Mouse (Mus musculus): ENCODE measurements around the gene Mrps5. TPM values are rescaled to one million over a fixed set of nuclear protein-coding genes. Genes with fewer than 3 reads are reported as not detected.
A peak's percentile ranks its signal among the peaks of the same experiment; 100 is the strongest.

Mrps5 gene
- polyA plus RNA-seq (2015; fragmentation: Nextera tagmentation; extraction: Ambion mirVana): 130 and 142 TPM in 2 replicates

DNA sequence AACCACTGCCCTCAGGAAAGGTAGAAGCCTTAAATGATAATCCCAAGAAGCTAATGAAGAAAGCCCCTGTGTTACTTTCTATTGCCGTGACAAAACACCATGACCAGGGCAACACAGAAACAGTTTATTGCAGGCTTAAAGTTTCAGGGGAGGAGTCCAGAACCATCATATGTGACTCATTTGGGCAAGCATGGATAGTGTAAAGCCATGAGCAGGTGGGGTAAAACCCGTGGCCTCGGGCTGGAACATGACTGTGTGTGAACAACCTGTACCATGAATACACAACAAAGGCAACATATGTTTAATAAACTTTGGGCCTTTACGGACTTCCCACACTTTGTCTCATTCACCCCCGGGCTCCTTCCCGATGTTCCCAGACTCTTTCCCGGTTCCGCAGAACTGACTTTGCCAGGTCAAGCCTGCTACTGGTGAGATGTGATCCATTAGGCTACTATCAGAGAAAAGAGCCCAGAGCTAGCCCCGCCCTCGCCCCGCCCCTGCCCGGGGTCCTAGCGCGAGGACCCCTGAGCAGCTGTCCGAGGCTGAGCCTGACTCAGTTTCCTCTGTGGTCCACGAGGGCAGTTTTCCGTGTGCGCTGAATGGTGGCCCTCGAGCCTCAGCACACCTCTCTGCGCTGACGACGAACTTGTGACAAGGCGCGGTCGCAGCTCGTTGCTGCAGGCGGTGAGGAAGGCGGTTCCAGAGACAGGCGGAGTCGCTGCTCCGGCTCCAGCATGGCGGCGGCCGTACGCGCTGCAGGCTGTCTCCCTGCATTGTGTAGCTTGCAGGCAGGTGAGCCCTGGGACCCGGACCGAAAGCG is at the start of gene Mrps5, which contains the start of gene Zfp661:
Mrps5 (plus strand) TSS at position 529 of the 820 bp plus-strand sequence.
Zfp661 (minus strand) TSS at position 401 of the 820 bp plus-strand sequence.
- Histone ChIP-seq H3K36me3 (no peaks in the 10 kb centered on the region), H3K9ac (peak within 1 kb of the TSS; percentile 81), H3K4me2 (peak within 1 kb of the TSS; percentile 80), H3K4me1 (replicated peaks) (peaks cover 34% of the 10 kb centered on the region), H3K27ac (replicated peaks) (peak within 1 kb of the TSS; percentile 95), H3K9me3 (no peaks in the 10 kb centered on the region), H3K4me3 (peak within 1 kb of the TSS; percentile 91), H3K27me3 (no peaks in the 10 kb centered on the region; the same call in 1 of the 2 replicates)
- WGBS: 4% methylated on average over 39 of the region's 39 CpGs
- peak; percentile 83 for ATAC-seq (ENCODE audit: low FRiP score, low read depth)

GRCm38 (mm10) chr2:127537548-127537947 is 49.5 kb upstream of the Mrps5 start:
- no peak overlapping the region for H3K4me2 ChIP-seq
- H3K27ac ChIP-seq (replicated peaks): no peak overlapping the region
- no peak overlapping the region for H3K9ac ChIP-seq
- peaks cover 39% of the 10 kb centered on the region for H3K27me3 ChIP-seq
- H3K36me3 ChIP-seq: no peaks in the 10 kb centered on the region
- H3K4me1 ChIP-seq (replicated peaks): peaks cover 6% of the 10 kb centered on the region
- 71% methylated on average over 3 of the region's 3 CpGs for WGBS
- no peaks in the 10 kb centered on the region for H3K9me3 ChIP-seq
- no peak for ATAC-seq (ENCODE audit: low FRiP score, low read depth)
- H3K4me3 ChIP-seq: no peak overlapping the region

- no peaks in the 10 kb centered on the region for H3K9me3 ChIP-seq
- H3K9ac ChIP-seq: no peak overlapping the region
- peaks cover 52% of the 10 kb centered on the region for H3K27me3 ChIP-seq
- peaks cover 6% of the 10 kb centered on the region for H3K4me1 ChIP-seq (replicated peaks)
- WGBS: 31% methylated on average over 4 of the region's 4 CpGs
- no peak for ATAC-seq (ENCODE audit: low FRiP score, low read depth)
- no peaks in the 10 kb centered on the region for H3K36me3 ChIP-seq
- no peak overlapping the region for H3K4me3 ChIP-seq
- no peak overlapping the region for H3K4me2 ChIP-seq
- H3K27ac ChIP-seq (replicated peaks): no peak overlapping the region
Measured at GRCm38 (mm10) chr2:127539494-127539893, 47.5 kb upstream of the Mrps5 start.

- Histone ChIP-seq H3K4me1 (replicated peaks) (peaks cover 6% of the 10 kb centered on the region), H3K27me3 (peaks cover 54% of the 10 kb centered on the region), H3K4me3 (peak within 1 kb of the TSS; percentile 8; the same call in 1 of the 2 replicates), H3K9ac (no peak within 1 kb of the TSS), H3K4me2 (peak within 1 kb of the TSS; percentile 38), H3K9me3 (no peaks in the 10 kb centered on the region), H3K36me3 (no peaks in the 10 kb centered on the region), H3K27ac (replicated peaks) (no peak within 1 kb of the TSS)
- no peak for ATAC-seq (ENCODE audit: low FRiP score, low read depth)
- 3% methylated on average over 29 of the region's 29 CpGs for WGBS
Measured at GRCm38 (mm10) chr2:127541185-127541584, 45.8 kb upstream of the Mrps5 start, which contains the start of gene Prom2. Prom2 (minus strand) TSS chr2:127541467.

DNA sequence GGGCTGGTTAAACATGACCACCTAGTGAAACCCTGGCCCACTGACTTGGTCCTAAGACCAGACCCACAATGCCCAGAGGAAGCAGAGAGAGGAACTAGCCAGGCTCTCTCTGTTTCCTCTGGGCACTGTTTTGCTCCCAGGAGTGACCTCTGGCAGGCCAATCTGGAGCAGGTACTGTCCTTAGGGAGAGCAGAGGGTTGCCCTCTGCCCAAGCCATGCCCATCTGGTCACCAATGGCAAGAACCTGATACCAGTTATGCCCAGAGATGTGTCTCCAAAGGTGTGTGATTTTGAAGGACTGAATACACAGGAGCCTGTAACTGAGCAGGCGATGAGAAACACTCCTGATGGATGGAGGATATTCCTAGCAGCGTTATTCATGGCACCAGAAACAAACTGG is 45.3 kb upstream of the Mrps5 start:
- Histone ChIP-seq H3K27me3 (peaks cover 54% of the 10 kb centered on the region), H3K4me3 (no peak overlapping the region), H3K9me3 (no peaks in the 10 kb centered on the region), H3K27ac (replicated peaks) (no peak overlapping the region), H3K36me3 (no peaks in the 10 kb centered on the region), H3K9ac (no peak overlapping the region), H3K4me2 (no peak overlapping the region), H3K4me1 (replicated peaks) (peaks cover 6% of the 10 kb centered on the region)
- WGBS: 80% methylated on average over 2 of the region's 2 CpGs
- no peak for ATAC-seq (ENCODE audit: low FRiP score, low read depth)

DNA sequence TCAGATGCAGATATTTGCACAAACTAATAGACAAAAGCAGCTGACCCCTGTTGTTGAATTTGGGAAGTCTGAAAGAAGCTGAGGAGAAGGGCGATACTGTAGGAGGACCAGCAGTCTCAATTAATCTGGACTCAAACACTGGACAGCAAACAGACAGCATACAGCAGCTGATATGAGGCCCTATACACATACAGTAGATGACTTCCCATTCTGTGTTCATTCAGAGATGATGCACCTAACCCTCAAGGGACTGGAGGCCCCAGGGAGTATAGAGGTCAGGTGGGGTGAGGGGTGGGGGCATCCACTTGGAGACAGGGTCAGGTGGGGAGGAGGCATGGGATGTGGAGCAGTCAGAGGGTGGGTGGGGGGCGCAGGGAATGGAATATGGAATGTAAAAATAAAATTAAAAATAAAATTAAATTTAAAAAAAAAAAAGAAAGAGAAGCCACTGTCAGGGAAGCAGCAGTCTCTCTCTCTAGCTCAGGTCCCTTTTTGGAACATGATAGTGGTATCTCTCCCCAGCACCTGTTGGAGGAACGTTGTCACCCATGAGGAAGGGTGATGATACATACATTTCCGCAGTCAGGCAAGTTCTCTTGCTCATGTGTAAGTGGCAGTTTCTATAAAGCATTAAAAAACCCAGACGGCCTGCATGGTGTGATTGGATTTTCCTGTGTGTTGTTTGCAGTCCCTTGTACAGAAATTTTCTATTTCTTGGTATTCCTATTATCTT is 38.5 kb upstream of the Mrps5 start:
- no peak for ATAC-seq (ENCODE audit: low FRiP score, low read depth)
- Histone ChIP-seq H3K36me3 (no peaks in the 10 kb centered on the region), H3K27me3 (0 out of 2 replicates have a peak, but pooled peaks cover 6% of the 10 kb centered on the region), H3K9me3 (no peaks in the 10 kb centered on the region), H3K4me1 (replicated peaks) (no peaks in the 10 kb centered on the region), H3K4me3 (no peak overlapping the region), H3K4me2 (no peak overlapping the region), H3K27ac (replicated peaks) (no peak overlapping the region), H3K9ac (no peak overlapping the region)
- WGBS: 76% methylated on average over 5 of the region's 5 CpGs

DNA sequence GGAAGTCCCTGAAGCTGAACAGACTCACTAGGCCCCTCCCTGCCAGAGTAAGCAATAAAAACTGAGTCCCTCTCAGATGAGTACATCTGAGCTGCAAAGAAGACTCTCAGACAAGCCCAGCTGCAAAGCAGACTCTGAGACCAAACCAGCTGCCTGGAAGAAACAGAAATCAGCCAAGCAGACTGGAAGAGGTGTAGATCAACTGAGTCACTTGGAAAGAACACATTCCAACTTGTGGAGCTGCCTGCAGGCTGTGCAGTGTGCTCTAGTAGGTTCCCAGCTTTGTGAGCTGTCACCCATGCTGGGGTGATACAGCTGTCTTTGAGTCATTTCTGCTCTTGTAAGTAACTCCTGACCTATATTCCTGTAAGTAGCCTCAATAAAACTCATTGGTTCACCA is 37.3 kb upstream of the Mrps5 start:
- H3K27me3 ChIP-seq: no peaks in the 10 kb centered on the region
- no peak for ATAC-seq (ENCODE audit: low FRiP score, low read depth)
- no peak overlapping the region for H3K9ac ChIP-seq
- H3K9me3 ChIP-seq: no peaks in the 10 kb centered on the region
- no peak overlapping the region for H3K27ac ChIP-seq (replicated peaks)
- H3K4me3 ChIP-seq: no peak overlapping the region
- H3K4me1 ChIP-seq (replicated peaks): no peaks in the 10 kb centered on the region
- H3K36me3 ChIP-seq: no peaks in the 10 kb centered on the region
- no peak overlapping the region for H3K4me2 ChIP-seq

DNA sequence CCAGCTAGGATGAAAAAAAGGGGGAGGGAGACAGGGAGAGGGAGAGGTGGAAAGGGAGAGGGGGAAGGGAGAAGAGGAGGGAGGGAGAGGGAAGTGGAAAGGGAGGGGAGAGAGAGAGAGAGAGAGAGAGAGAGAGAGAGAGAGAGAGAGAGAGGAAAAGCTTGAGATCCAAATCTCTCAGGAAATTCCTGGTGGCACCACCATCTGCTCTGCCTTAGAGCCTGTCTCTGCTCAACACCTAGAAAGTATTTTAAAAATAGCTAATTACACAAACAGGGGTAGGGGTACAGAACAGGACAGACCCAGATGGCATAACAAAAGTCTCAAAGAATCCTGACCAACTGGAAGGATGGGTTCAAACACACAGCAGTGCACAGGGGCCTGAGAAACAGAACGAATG is 36.6 kb upstream of the Mrps5 start:
- no peak for ATAC-seq (ENCODE audit: low FRiP score, low read depth)
- no peak overlapping the region for H3K9ac ChIP-seq
- no peak overlapping the region for H3K4me2 ChIP-seq
- no peaks in the 10 kb centered on the region for H3K36me3 ChIP-seq
- H3K4me1 ChIP-seq (replicated peaks): no peaks in the 10 kb centered on the region
- no peak overlapping the region for H3K27ac ChIP-seq (replicated peaks)
- 81% methylated on average over 1 of the region's 1 CpGs for WGBS
- H3K9me3 ChIP-seq: no peaks in the 10 kb centered on the region
- no peak overlapping the region for H3K4me3 ChIP-seq
- no peaks in the 10 kb centered on the region for H3K27me3 ChIP-seq

GRCm38 (mm10) chr2:127551078-127551477 is 35.9 kb upstream of the Mrps5 start:
- Histone ChIP-seq H3K9me3 (no peaks in the 10 kb centered on the region), H3K36me3 (no peaks in the 10 kb centered on the region), H3K4me3 (no peak overlapping the region), H3K27me3 (no peaks in the 10 kb centered on the region), H3K4me2 (no peak overlapping the region), H3K9ac (no peak overlapping the region), H3K4me1 (replicated peaks) (no peaks in the 10 kb centered on the region), H3K27ac (replicated peaks) (no peak overlapping the region)
- ATAC-seq (ENCODE audit: low FRiP score, low read depth): no peak
- WGBS: 56% methylated on average over 5 of the region's 5 CpGs

GRCm38 (mm10) chr2:127559070-127559966 is 27.7 kb upstream of the Mrps5 start:
- ATAC-seq (ENCODE audit: low FRiP score, low read depth): peak; percentile 100
- WGBS: 7% methylated on average over 18 of the region's 18 CpGs
- Histone ChIP-seq H3K36me3 (no peaks in the 10 kb centered on the region), H3K4me3 (peak overlapping the region; percentile 38), H3K9me3 (no peaks in the 10 kb centered on the region), H3K4me2 (peak overlapping the region; percentile 54), H3K9ac (peak overlapping the region; percentile 20; the same call in 1 of the 2 replicates), H3K27me3 (peaks cover 9% of the 10 kb centered on the region), H3K4me1 (replicated peaks) (peaks cover 12% of the 10 kb centered on the region), H3K27ac (replicated peaks) (peak overlapping the region; percentile 63; the same call in 1 of the 2 replicates)

DNA sequence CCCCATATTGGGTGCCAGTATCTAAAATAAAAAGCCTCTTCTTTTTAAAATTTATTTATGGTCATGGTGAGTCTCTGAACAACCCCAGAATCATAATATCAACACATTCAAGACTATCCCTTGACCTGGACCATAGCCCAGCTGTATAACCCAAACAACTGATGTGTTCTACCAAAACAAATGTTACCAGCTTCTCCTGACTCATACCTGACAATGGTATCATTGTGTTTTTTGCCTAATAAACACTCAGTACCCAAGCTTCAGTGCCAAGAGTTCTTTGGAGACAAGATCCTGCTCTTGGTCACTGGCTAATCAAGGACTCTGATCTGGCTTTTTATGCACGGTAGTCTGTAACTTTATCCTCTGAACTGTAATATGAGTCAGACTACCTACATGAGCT is 13.7 kb upstream of the Mrps5 start:
- H3K4me2 ChIP-seq: no peak overlapping the region
- H3K27me3 ChIP-seq: no peaks in the 10 kb centered on the region
- no peak overlapping the region for H3K27ac ChIP-seq (replicated peaks)
- H3K4me3 ChIP-seq: no peak overlapping the region
- H3K36me3 ChIP-seq: peaks cover 24% of the 10 kb centered on the region
- H3K4me1 ChIP-seq (replicated peaks): no peaks in the 10 kb centered on the region
- H3K9ac ChIP-seq: no peak overlapping the region
- ATAC-seq (ENCODE audit: low FRiP score, low read depth): no peak
- 79% methylated on average over 1 of the region's 1 CpGs for WGBS
- H3K9me3 ChIP-seq: no peaks in the 10 kb centered on the region

Data from hindbrain, embryonic 15.5 days (tissue).